Mouse (Mus musculus) midbrain, embryonic 12.5 days (tissue): Measurements from ENCODE around the gene Ube2d1. TPM values are rescaled to one million over a fixed set of nuclear protein-coding genes. Genes with fewer than 3 reads are reported as not detected.
A peak's percentile ranks its signal among the peaks of the same experiment; 100 is the strongest.

Source experiments
- ATAC-seq: fragments of 200-750 bp; cut with Nextera tagmentation; 2 replicates; pipeline ENCODE4 v1.8.0; 2017; ENCODE audit warnings: low read depth, moderate TSS enrichment, moderate library complexity; ENCODE audit not compliant: low FRiP score
- H3K27ac ChIP-seq: fragments of 300-500 bp; sonication (generic); replicated peaks from 2 replicates; pipeline ENCODE4 v1.5.1; 2016; ENCODE audit warnings: mild to moderate bottlenecking
- H3K27me3 ChIP-seq: fragments of 300-500 bp; sonication (generic); 2 replicates; pipeline ENCODE4 v1.6.1; 2016; ENCODE audit warnings: mild to moderate bottlenecking
- H3K36me3 ChIP-seq: fragments of 300-500 bp; sonication (generic); 2 replicates; pipeline ENCODE4 v1.6.1; 2016
- H3K4me1 ChIP-seq: fragments of 300-500 bp; sonication (generic); 2 replicates; pipeline ENCODE4 v1.6.1; 2016
- H3K4me2 ChIP-seq: fragments of 300-500 bp; sonication (generic); replicated peaks from 2 replicates; pipeline ENCODE4 v1.6.1; 2016; ENCODE audit warnings: mild to moderate bottlenecking, moderate library complexity
- H3K4me3 ChIP-seq: fragments of 300-500 bp; sonication (generic); 2 replicates; pipeline ENCODE4 v1.5.1; 2016; ENCODE audit warnings: mild to moderate bottlenecking
- H3K9ac ChIP-seq: fragments of 300-500 bp; sonication (generic); replicated peaks from 2 replicates; pipeline ENCODE4 v1.6.1; 2016; ENCODE audit warnings: mild to moderate bottlenecking, moderate library complexity
- H3K9me3 ChIP-seq: fragments of 300-500 bp; sonication (generic); 2 replicates; pipeline ENCODE4 v1.6.1; 2016; ENCODE audit warnings: mild to moderate bottlenecking
- WGBS: fragments of 180-500 bp; shearing (Covaris S2); methylation state at CpG from one replicate; pipeline ENCODE4 v1.1.7; 2016; 5-methylcytosine and 5-hydroxymethylcytosine counted together
- polyA plus RNA-seq: library from polyadenylated mRNA; unstranded; fragments of >200 nt; fragmentation: Nextera tagmentation; extraction: Ambion mirVana; gene quantifications from 2 replicates; pipeline ENCODE4 v1.2.1, GENCODE M21; 2016

The Ube2d1 gene
- polyA plus RNA-seq, 1 experiment from 2014 or later: 140 TPM

DNA sequence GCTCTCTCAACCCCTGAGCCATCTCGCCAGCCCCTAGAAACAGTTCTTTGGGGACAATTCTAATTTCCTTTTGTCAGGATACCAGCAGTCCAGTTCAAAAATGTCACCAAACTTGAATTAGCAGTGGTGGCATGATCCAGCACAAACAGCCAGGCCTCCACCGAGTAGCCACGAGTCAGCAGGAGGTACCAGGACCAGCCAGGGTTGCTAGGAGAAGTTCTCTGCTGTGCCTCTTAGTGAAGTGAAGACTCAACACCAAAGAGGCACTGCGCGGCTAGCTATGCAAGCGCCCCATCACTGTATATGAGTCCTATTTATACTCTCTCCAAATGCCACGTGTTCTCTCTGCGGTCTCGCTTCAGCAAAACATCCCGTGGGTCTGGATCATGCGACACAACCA, 31.0 kb upstream of the Ube2d1 start:
- 79% methylated on average over 11 of the region's 11 CpGs for whole genome bisulfite sequencing
- Histone ChIP-seq H3K27me3 (no peaks in the 10 kb centered on the region), H3K9me3 (no peaks in the 10 kb centered on the region), H3K9ac (no peak overlapping the region), H3K4me3 (no peak overlapping the region), H3K36me3 (no peaks in the 10 kb centered on the region), H3K27ac (no peak overlapping the region), H3K4me1 (no peaks in the 10 kb centered on the region), H3K4me2 (no peak overlapping the region)
- ATAC-seq: no peak

DNA sequence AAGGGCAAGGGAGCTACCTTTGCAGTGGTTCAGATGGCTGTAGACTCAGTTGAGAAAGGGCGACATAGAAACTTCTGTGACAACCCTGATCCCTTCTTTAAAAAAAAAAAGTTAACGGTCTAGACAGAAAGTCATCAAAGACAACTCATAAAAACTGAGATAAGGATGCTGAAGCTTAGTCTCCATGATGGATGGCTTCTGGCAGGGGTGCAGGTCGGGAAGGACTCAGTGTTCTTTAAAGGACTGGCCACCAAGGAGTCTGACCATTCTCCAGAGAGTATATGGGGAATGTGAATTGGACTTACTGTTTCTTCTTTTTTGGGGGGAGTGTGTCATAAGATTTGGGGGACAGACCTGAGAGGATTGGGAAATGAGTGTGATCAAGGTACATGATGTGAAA, 29.5 kb upstream of the Ube2d1 start:
- no peak for ATAC-seq
- Histone ChIP-seq H3K9ac (no peak overlapping the region), H3K4me3 (no peak overlapping the region), H3K27ac (no peak overlapping the region), H3K27me3 (no peaks in the 10 kb centered on the region), H3K4me2 (no peak overlapping the region), H3K9me3 (no peaks in the 10 kb centered on the region), H3K4me1 (no peaks in the 10 kb centered on the region), H3K36me3 (no peaks in the 10 kb centered on the region)
- 90% methylated on average over 3 of the region's 3 CpGs for WGBS

DNA sequence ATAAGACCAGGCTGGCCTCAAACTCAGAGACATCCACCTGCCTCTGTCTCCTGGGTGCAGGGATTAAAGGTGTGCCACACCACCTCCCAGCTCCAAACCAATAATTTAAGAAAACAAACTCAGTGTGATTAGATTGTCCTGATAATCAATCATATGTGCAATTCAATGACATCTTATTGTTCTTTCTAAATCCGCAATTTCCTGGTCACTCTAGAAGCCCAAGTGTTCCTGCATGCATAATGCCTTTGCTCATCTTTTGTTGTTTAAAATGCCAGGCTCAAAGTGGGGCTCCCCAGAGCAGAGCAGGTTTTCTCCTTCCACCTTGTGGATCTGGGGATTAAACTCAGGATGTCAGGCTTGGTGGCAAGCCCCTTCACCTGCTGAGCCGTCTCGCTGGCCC, 25.2 kb upstream of the Ube2d1 start:
- Histone ChIP-seq H3K4me3 (no peak overlapping the region), H3K27me3 (no peaks in the 10 kb centered on the region), H3K9ac (no peak overlapping the region), H3K36me3 (no peaks in the 10 kb centered on the region), H3K4me1 (peaks cover 3% of the 10 kb centered on the region; the same call in 1 of the 2 replicates), H3K4me2 (no peak overlapping the region), H3K9me3 (no peaks in the 10 kb centered on the region), H3K27ac (no peak overlapping the region)
- ATAC-seq: no peak
- WGBS: 47% methylated on average over 3 of the region's 3 CpGs

DNA sequence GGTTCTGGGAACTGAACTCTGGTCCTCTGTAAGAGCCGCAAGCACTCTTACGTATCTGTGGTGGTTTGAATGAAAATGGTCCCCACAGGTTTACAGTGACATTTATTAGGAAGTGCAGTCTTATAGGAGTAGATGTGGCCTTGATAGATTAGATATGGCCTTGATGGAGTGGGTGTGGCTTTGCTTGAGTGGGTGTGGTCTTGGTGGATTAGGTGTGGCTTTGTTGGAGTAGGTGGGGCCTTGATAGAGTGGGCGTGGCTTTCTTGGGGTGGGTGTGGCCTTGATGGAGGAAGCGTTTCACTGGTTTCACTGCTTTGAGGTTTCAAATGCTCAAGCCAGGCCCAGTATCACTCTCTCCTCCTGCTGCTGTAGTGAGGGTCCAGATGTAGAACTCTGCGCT, 23.1 kb upstream of the Ube2d1 start:
- no peak overlapping the region for H3K4me2 ChIP-seq
- H3K9ac ChIP-seq: no peak overlapping the region
- H3K4me1 ChIP-seq: peaks cover 3% of the 10 kb centered on the region; the same call in 1 of the 2 replicates
- no peaks in the 10 kb centered on the region for H3K27me3 ChIP-seq
- no peak overlapping the region for H3K4me3 ChIP-seq
- H3K36me3 ChIP-seq: no peaks in the 10 kb centered on the region
- WGBS: 90% methylated on average over 5 of the region's 5 CpGs
- H3K9me3 ChIP-seq: no peaks in the 10 kb centered on the region
- no peak for ATAC-seq
- no peak overlapping the region for H3K27ac ChIP-seq

DNA sequence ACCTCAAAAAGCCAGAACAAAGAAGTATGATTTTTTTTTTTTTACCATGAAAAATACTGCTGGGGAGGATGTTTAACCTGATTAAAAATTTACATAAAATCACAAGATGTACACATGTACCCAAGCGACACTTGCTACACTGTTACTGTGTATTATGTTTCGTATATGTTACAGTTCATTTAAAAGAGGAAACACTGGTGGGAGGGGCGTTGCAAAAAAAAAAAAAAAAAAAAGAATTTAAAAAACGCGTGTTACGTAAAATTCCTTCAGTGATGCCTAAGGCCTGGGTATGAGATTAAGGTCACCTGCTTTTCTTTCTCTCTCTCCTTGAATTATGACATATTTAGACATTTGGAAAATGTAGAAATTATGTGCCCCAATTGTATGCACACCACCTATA, 21.7 kb upstream of the Ube2d1 start:
- Histone ChIP-seq H3K4me1 (peaks cover 3% of the 10 kb centered on the region; the same call in 1 of the 2 replicates), H3K4me3 (no peak overlapping the region), H3K9ac (no peak overlapping the region), H3K9me3 (no peaks in the 10 kb centered on the region), H3K4me2 (no peak overlapping the region; the same call in 1 of the 2 replicates), H3K36me3 (no peaks in the 10 kb centered on the region), H3K27me3 (no peaks in the 10 kb centered on the region), H3K27ac (no peak overlapping the region)
- 74% methylated on average over 6 of the region's 6 CpGs for WGBS
- no peak for ATAC-seq

DNA sequence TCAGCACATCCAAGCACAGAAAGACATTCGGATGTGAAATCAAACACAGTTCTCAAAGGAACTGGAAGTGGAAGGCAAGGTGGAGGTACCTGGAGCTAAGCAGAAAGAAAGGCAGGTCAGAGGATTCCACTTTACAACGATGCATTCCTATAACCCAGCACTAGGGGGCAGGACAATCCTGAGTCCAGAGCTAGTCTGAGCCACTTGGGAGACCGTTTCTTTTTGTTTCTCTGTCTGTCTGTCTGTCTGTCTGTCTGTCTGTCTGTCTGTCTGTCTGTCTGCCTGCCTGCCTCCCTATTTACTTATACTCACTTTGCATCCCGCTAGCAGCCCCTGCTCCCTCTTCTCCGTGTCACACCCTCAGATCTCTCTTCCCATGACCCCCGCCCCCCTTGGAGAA, 21.1 kb upstream of the Ube2d1 start:
- ATAC-seq: no peak
- no peaks in the 10 kb centered on the region for H3K9me3 ChIP-seq
- H3K27ac ChIP-seq: no peak overlapping the region
- no peaks in the 10 kb centered on the region for H3K27me3 ChIP-seq
- peaks cover 3% of the 10 kb centered on the region; the same call in 1 of the 2 replicates for H3K4me1 ChIP-seq
- H3K4me3 ChIP-seq: peak overlapping the region; percentile 15; the same call in 1 of the 2 replicates
- WGBS: 25% methylated on average over 6 of the region's 6 CpGs
- H3K4me2 ChIP-seq: peak overlapping the region; percentile 40
- no peaks in the 10 kb centered on the region for H3K36me3 ChIP-seq
- no peak overlapping the region for H3K9ac ChIP-seq

DNA sequence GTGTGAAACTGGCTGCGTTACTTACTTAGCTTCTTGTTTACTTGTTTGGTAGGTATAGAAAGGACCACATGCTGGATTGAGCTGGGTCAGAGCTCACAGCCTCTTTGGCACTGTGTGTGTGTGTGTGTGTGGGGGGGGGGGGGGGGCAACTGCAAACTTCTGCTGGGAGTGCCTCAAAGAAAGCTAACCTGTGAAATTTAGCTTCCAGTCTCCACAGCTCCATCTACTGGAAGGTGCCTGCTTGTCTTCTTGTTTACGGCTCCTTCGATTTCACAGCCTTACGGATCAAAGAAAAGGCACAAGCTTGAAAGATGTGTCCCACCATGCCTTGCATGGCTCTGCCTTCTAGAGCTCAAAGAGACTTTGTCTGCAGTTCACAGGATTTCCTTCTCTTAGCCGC, 17.4 kb upstream of the Ube2d1 start:
- Histone ChIP-seq H3K9me3 (no peaks in the 10 kb centered on the region), H3K4me1 (peaks cover 3% of the 10 kb centered on the region; the same call in 1 of the 2 replicates), H3K9ac (no peak overlapping the region), H3K27ac (no peak overlapping the region), H3K36me3 (no peaks in the 10 kb centered on the region), H3K27me3 (no peaks in the 10 kb centered on the region), H3K4me2 (no peak overlapping the region), H3K4me3 (no peak overlapping the region)
- WGBS: 31% methylated on average over 5 of the region's 5 CpGs
- no peak for ATAC-seq

DNA sequence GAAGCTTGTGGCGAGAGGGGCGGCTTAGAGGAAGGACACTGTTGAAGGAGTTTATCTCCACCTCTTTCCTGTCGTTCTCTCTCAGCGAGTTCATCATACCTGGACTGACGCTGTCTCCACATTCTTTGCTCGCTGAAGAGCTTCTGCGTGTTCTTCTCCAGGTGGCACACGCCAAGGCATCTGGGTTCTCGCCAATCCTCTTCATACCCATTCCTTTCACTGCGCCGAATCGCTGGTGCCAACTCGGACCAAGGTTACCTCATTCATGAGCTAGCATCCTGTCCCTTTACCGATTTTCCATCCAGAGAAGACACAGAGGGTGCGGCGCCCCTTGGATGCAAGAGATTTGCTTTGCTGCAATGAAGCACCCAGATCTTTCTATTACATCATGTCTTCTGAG, 15.1 kb upstream of the Ube2d1 start:
- H3K27ac ChIP-seq: no peak overlapping the region
- WGBS: 80% methylated on average over 16 of the region's 16 CpGs
- no peaks in the 10 kb centered on the region for H3K36me3 ChIP-seq
- no peaks in the 10 kb centered on the region for H3K9me3 ChIP-seq
- no peaks in the 10 kb centered on the region for H3K27me3 ChIP-seq
- no peak for ATAC-seq
- H3K4me2 ChIP-seq: no peak overlapping the region
- H3K9ac ChIP-seq: no peak overlapping the region
- no peak overlapping the region for H3K4me3 ChIP-seq
- H3K4me1 ChIP-seq: no peaks in the 10 kb centered on the region

DNA sequence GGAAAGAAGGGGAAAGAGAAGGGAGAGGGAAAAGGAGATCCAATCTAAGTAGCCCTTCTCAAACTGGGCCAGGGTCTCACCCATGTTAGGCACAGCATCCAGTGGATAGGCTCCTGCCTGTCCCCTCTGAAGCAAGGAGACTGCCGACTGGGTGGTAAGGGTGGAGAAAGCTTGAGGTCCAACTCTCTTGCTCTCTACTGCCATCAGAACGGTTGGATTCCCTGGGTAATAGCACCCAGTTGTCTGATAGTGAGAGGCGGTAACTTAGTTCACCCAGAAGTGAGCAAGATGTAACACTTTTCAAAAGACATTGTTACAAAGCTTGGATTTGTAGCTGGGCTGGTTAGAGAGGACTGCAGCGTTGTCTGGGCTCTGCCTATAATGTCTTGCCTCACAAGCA, 8.2 kb upstream of the Ube2d1 start:
- Histone ChIP-seq H3K9ac (no peak overlapping the region), H3K4me3 (no peak overlapping the region), H3K27me3 (no peaks in the 10 kb centered on the region; the same call in 1 of the 2 replicates), H3K4me1 (peaks cover 6% of the 10 kb centered on the region), H3K9me3 (no peaks in the 10 kb centered on the region), H3K36me3 (no peaks in the 10 kb centered on the region), H3K4me2 (no peak overlapping the region), H3K27ac (no peak overlapping the region)
- no peak for ATAC-seq
- 69% methylated on average over 4 of the region's 4 CpGs for WGBS

DNA sequence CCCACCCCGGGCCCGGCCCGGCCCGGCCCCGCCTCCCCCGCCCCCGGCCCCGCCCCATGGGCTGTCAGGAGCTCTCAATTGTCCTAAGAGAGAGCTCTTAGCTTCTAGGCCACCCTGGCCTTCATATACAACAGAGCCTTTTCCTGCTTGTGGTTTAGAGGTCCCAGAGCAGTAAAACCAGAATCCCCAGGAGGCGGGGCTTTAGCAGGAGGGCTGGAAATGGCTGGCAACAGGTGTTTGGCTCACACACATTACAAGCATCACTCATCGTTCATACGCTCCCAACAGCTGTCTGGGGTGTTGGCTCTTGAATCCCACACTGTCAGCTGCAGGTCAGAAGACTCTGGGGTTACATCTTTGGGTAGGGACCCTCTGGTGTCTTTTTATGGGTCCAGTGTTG, 7.2 kb upstream of the Ube2d1 start:
- no peak overlapping the region for H3K4me3 ChIP-seq
- H3K9ac ChIP-seq: no peak overlapping the region
- ATAC-seq: 0 out of 2 replicates have a peak, but pooled peaks have one; percentile 6
- WGBS: 11% methylated on average over 11 of the region's 11 CpGs
- no peaks in the 10 kb centered on the region for H3K36me3 ChIP-seq
- H3K4me1 ChIP-seq: peaks cover 6% of the 10 kb centered on the region
- H3K9me3 ChIP-seq: no peaks in the 10 kb centered on the region
- no peak overlapping the region for H3K27ac ChIP-seq
- peak overlapping the region; percentile 33 for H3K4me2 ChIP-seq
- H3K27me3 ChIP-seq: peaks cover under 1% of the 10 kb centered on the region

DNA sequence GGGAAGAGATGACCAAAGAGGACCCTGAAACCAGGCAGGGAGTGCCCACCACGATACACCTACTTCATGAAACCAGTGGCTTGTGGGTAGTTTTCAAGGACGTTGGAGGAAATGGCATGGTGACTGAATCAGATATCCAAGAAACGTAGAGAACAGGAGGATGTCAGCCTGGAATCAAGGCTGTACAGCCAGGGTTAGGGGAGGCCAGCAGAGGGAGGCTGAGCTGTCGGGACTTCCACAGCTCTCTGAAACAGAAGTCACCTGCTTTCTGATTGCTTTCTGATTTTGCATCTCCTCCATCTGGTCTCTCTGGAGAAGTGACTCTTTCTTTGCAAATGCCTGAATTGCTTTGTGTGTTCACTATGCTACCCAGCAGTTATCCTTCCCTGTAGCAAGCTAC, 6.7 kb upstream of the Ube2d1 start:
- WGBS: 20% methylated on average over 4 of the region's 4 CpGs
- H3K9me3 ChIP-seq: no peaks in the 10 kb centered on the region
- H3K4me3 ChIP-seq: no peak overlapping the region

DNA sequence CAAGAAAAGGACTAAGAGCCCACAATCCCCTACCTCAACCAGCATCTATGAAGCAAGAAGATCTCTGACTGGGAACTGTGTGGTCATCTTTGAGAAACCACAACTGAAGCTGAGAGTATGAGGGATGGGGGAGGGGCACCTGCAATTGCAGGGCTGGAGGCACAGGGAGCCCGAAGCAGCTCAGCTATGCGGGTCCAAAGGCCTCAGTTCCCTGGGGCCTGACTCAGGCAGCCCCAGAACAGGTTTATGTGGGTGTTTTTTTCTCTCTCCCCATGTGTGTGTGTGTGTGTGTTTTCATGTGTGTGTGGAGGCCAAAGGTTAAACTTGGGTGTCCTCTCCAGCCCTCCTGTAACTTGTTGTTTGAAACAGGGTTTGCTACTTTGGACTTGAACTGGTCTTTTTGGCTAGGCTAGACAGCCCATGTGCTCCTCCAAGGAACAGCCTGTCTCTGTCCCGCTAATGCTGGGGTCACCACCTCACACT, 6.2 kb upstream of the Ube2d1 start:
- Histone ChIP-seq H3K36me3 (no peaks in the 10 kb centered on the region), H3K27me3 (peaks cover 10% of the 10 kb centered on the region), H3K9ac (no peak overlapping the region), H3K9me3 (no peaks in the 10 kb centered on the region), H3K4me3 (no peak overlapping the region), H3K4me1 (peaks cover 6% of the 10 kb centered on the region), H3K27ac (no peak overlapping the region), H3K4me2 (no peak overlapping the region)
- 28% methylated on average over 3 of the region's 3 CpGs for WGBS
- ATAC-seq: no peak

More for the DNA sequence above, 6.7 kb upstream of the Ube2d1 start:
- no peak overlapping the region for H3K27ac ChIP-seq
- ATAC-seq: peak; percentile 34; the same call in 1 of the 2 replicates
- no peaks in the 10 kb centered on the region for H3K36me3 ChIP-seq
- no peak overlapping the region for H3K9ac ChIP-seq
- peaks cover 5% of the 10 kb centered on the region for H3K27me3 ChIP-seq
- H3K4me1 ChIP-seq: peaks cover 6% of the 10 kb centered on the region
- peak overlapping the region; percentile 33 for H3K4me2 ChIP-seq

DNA sequence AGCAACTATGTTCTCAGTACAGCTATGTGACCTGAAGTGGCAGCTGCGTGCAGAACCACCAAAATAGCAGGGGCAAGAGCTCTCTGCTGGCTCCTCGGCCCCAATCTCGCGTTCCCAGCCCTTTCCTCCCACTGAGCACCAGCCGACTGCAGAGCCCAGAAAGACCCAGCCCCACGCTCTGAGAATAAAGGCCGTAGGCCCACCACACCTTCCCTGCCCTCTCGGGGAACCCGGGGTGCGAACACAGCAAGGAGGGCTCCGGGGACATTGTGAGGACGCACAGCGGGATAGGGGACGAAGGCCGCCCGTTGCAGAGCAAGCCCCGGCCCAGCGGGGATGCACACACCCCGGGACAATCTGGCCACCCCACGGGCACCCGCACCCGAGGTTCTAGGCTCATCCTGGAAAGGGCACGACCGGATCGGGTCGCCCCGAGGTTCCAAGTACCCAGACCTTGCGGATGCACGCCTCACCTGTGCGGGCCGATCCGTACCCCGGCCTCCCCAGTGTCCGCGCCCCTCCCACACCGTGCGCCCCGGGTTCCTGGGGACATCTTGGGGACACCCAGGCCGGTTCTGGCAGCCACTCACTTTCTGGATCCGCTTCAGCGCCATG, 444 bp downstream of the Ube2d1 start:
- H3K9ac ChIP-seq: peak overlapping the region; percentile 97
- no peaks in the 10 kb centered on the region for H3K9me3 ChIP-seq
- H3K27ac ChIP-seq: peak overlapping the region; percentile 83
- peaks cover 15% of the 10 kb centered on the region for H3K27me3 ChIP-seq
- H3K4me1 ChIP-seq: peaks cover 39% of the 10 kb centered on the region
- peak overlapping the region; percentile 68 for H3K4me2 ChIP-seq
- H3K4me3 ChIP-seq: peak overlapping the region; percentile 95
- WGBS: under 1% methylated on average over 41 of the region's 41 CpGs
- ATAC-seq: peak; percentile 86
- H3K36me3 ChIP-seq: no peaks in the 10 kb centered on the region
